Mouse (Mus musculus): Measurements from ENCODE around the gene Cct8l1.

DNA sequence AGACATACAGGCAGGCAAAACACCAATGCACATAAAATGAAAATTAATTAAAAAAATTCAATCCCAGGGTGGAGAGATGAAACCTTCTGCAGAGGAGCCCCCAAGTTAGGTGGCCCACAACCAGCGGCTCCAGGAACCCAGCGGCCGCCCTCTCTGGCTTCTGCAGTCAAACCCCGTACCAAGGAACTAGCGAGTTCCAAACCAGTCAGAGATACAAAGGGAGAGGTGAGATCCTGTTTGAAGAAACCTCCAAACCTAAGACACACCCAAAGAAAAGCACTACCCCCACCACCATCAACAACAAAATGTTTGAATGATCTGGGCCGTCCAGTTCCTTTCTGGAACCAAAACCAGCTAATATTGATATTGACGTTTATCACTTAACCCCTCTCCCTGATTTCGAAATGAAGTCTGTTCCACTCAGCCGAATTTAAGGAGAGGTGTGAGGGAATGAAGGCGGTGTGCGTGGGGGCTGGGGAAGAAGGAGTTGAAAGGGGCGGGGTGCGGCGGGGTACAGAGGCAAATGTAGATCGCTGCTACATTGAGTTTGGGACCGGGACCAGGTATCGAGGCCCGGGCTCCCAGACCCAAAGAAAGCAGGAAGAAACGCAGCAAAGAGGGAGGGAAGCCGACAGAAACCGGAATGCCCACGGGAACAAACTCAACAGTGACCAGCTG, 13.1 kb downstream of the Cct8l1 start:
- no peak for TF ChIP-seq CTCF (conservative IDR thresholded peaks at IDR 0.05 in 1 of 2, IDR thresholded peaks at IDR 0.05 in 1 of 2; ENCODE audit: low read depth in 2 of 2, low read length in 2 of 2)
- TF ChIP-seq USF1 (IDR thresholded peaks at IDR 0.05; ENCODE audit: low read depth, low read length) = no peak
- no peak for TF ChIP-seq ETS1 (conservative IDR thresholded peaks at IDR 0.05; ENCODE audit: low read depth, low read length)
- TF ChIP-seq RCOR1 (conservative IDR thresholded peaks at IDR 0.05; ENCODE audit: low read depth, low read length) = no peak

All from CH12.LX (cell line).